Mouse (Mus musculus) large intestine, adult 2 months (tissue): ENCODE results near the gene Cth. TPM values are rescaled to one million over a fixed set of nuclear protein-coding genes. Genes with fewer than 3 reads are reported as not detected.

ENCODE experiments used
- DNase-seq: peaks from one replicate; pipeline ENCODE4 v3.0.0-alpha.2; 2012; ENCODE audit warnings: low read depth, low spot score
- WGBS: fragments of 180-500 bp; shearing (Covaris S2); methylation state at CpG from one replicate; pipeline ENCODE4 v1.1.7; 2018; 5-methylcytosine and 5-hydroxymethylcytosine counted together
- polyA plus RNA-seq: library from polyadenylated mRNA; depleted of rRNA; stranded (reverse); fragments of >200 nt; gene quantifications from 2 replicates; pipeline ENCODE4 v1.2.3, GENCODE M21; 2012; rRNA removed

Cth gene
- polyA plus RNA-seq, 1 experiment = 46.6 TPM

DNA sequence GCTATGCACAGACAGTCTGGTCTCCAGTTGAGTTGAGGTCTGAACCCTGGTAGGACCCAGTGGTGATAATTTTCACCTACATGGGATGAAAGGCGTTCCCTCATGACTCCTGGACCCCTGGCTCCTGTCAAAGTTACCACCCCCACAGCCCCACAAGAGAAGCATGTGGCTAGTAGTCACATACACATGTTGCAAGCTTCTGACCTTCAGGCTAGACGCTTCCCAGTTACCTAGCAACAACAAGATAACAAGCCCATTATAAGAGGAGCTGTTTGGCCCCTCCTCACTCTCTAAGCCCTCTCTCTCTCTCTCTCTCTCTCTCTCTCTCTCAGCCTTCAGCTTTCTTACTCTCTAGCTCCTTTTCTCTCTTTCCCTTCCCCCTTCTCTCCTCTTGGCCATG is 76.4 kb downstream of the Cth start:
- no peak for DNase-seq
- WGBS = 27% methylated on average over 2 of the region's 2 CpGs

DNA sequence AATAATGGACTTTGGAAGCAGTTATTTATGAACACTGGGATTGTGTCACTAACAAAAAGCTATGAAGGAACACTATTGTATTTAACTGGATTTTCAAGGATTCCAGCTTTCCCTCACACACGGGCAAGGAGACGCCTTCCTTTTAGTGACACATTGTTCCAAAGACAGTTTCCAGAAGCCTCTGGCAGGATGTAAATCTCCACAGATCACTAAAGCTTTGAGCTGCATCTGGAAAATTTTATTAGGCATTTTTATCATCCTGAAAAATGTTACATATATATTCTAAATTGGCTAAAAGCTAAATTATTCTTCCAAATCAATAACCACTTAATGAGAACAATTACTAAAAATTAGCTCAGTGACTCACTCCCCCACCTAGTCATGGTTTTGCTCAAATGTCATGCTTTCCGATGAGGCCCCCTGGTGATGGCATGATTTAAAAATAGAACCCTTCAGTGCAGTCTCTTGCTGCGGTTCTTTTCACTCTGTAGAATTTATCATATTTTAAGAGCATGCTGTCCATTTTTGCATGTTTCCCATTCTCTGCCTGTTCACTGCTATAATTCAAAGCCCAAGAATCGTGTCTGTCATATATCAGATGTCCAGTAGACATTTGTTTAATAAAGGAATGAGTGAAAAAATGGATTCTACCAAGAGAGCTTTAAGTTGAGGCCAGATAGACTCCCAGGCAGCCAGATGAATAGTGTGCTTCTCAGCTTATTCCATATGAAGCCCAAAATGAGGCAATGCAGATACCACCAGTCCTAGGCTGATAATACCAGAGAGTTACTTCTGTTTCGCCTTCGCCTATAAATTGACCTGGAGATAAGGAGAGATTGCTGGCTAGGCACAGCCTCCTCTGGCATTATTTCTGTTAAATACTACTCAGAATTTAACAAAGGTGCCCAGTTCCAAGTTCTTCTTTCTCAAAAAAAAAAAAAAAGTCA is 77.3 kb downstream of the Cth start:
- WGBS = 63% methylated on average over 7 of the region's 7 CpGs

More for the DNA sequence above, 77.3 kb downstream of the Cth start:
- DNase-seq = no peak

Other genes with a start within 250 kb of the Cth start
- gene Ankrd13c, start 22.2 kb upstream of the Cth start, polyA plus RNA-seq = 8.5 and 15.8 TPM in 2 replicates
- 111 and 196 TPM in 2 replicates for gene Srsf11, start 111.6 kb upstream of the Cth start, polyA plus RNA-seq
- gene Lrrc40, start 111.6 kb upstream of the Cth start, polyA plus RNA-seq = 4.6 and 7.8 TPM in 2 replicates